Mouse (Mus musculus) intestine, postnatal 0 days (tissue): ENCODE data around the gene Ntn1. TPM values are rescaled to one million over a fixed set of nuclear protein-coding genes. Genes with fewer than 3 reads are reported as not detected.
A peak's percentile ranks its signal among the peaks of the same experiment; 100 is the strongest.

ENCODE experiments used
- ATAC-seq: fragments of 200-750 bp; cut with Nextera tagmentation; 2 replicates; pipeline ENCODE4 v1.8.0; 2017; ENCODE audit warnings: mild to moderate bottlenecking, moderate TSS enrichment, moderate library complexity
- H3K27ac ChIP-seq: fragments of 300-500 bp; sonication (generic); 2 replicates; pipeline ENCODE4 v1.5.1; 2014; ENCODE audit warnings: mild to moderate bottlenecking, low read depth, low read length, moderate library complexity
- H3K27me3 ChIP-seq: fragments of 300-500 bp; sonication (generic); replicated peaks from 2 replicates; pipeline ENCODE4 v1.6.1; 2014; ENCODE audit warnings: low read length, mixed read lengths; ENCODE audit not compliant: control insufficient read depth, insufficient read depth
- H3K36me3 ChIP-seq: fragments of 300-500 bp; sonication (generic); 2 replicates; pipeline ENCODE4 v1.6.1; 2014; ENCODE audit warnings: mild to moderate bottlenecking, moderate library complexity; ENCODE audit not compliant: control insufficient read depth, insufficient read depth
- H3K4me1 ChIP-seq: fragments of 300-500 bp; sonication (generic); replicated peaks from 2 replicates; pipeline ENCODE4 v1.6.1; 2014; ENCODE audit warnings: antibody characterized with exemption, low read length, mixed read lengths; ENCODE audit not compliant: control insufficient read depth, insufficient read depth
- H3K4me2 ChIP-seq: fragments of 300-500 bp; sonication (generic); replicated peaks from 2 replicates; pipeline ENCODE4 v1.6.1; 2014; ENCODE audit warnings: low read depth, mild to moderate bottlenecking, moderate library complexity
- H3K4me3 ChIP-seq: fragments of 300-500 bp; sonication (generic); 2 replicates; pipeline ENCODE4 v1.5.1; 2014; ENCODE audit warnings: low read depth, low read length
- H3K9ac ChIP-seq: fragments of 300-500 bp; sonication (generic); 2 replicates; pipeline ENCODE4 v1.6.1; 2014; ENCODE audit warnings: mild to moderate bottlenecking, low read depth, low read length
- H3K9me3 ChIP-seq: fragments of 300-500 bp; sonication (generic); 2 replicates; pipeline ENCODE4 v1.6.1; 2016; ENCODE audit warnings: mixed run types; ENCODE audit not compliant: control insufficient read depth
- CTCF ChIP-seq: sonication (generic); IDR thresholded peaks from 2 replicates; pipeline ENCODE4 v1.5.1; 2016; ENCODE audit warnings: low read depth, mild to moderate bottlenecking, control low read depth, antibody characterized with exemption, moderate library complexity
- WGBS: fragments of 180-500 bp; shearing (Covaris S2); extraction: QIAGEN DNeasy Blood & Tissue Kit; methylation state at CpG from one replicate; pipeline ENCODE4 v1.1.7; 2014; 5-methylcytosine and 5-hydroxymethylcytosine counted together
- polyA plus RNA-seq: library from polyadenylated mRNA; unstranded; fragments of >200 nt; fragmentation: Nextera tagmentation; extraction: Ambion mirVana; gene quantifications from 2 replicates; pipeline ENCODE4 v1.2.1, GENCODE M21; 2015

The Ntn1 gene
- polyA plus RNA-seq, 1 experiment from 2014 or later, result 8.8 TPM

DNA sequence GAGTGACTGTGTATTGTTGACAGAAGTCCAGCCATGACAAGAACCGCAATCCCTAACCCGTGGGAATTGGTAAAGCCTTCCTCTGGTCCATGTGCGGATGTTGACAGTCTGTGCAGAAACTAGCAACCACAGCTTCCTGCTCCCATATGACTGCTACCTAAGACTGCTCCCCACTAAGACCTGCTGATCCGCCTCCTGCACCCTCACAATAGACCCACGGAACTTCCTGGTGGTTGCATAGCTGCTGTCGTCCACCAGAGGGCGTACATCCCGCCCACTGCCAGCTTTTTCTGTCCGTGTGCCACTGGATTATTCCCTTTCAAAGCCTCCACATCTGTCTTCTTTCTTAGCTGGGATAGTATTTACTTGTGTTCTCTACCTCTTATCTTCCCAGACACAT is 17.2 kb upstream of the Ntn1 start:
- peaks cover 5% of the 10 kb centered on the region; the same call in 1 of the 2 replicates for H3K9me3 ChIP-seq
- ATAC-seq, result no peak
- H3K27ac ChIP-seq, result no peak overlapping the region
- no peak overlapping the region for H3K4me3 ChIP-seq
- no peaks in the 10 kb centered on the region for H3K27me3 ChIP-seq
- no peaks in the 10 kb centered on the region for H3K36me3 ChIP-seq
- no peaks in the 10 kb centered on the region for H3K4me1 ChIP-seq
- 43% methylated on average over 9 of the region's 9 CpGs for WGBS
- no peak overlapping the region for H3K4me2 ChIP-seq
- no peak overlapping the region for H3K9ac ChIP-seq
- TF ChIP-seq CTCF, result peak; percentile 81

DNA sequence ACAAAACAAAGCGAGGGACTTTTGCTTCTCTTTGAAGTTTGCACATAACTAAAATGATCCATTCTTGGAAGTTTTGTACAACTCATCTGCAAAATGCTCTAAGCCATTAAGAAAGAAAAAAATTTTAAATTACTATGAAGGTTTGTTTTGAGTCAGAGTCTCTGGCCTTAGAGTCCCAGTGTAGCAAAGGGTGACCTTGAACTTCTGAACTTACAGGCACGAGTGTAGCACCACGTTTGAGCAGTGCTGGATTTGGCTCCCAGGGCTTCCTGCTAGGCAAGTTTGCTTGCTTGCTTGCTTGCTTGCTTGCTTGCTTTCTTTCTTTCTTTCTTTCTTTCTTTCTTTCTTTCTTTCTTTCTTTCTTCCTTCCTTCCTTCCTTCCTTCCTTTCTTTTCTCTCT is 16.4 kb upstream of the Ntn1 start:
- Histone ChIP-seq H3K4me3 (no peak overlapping the region), H3K36me3 (no peaks in the 10 kb centered on the region), H3K27ac (no peak overlapping the region), H3K9me3 (peaks cover 5% of the 10 kb centered on the region; the same call in 1 of the 2 replicates), H3K27me3 (no peaks in the 10 kb centered on the region), H3K4me1 (no peaks in the 10 kb centered on the region), H3K4me2 (no peak overlapping the region), H3K9ac (no peak overlapping the region)
- no peak for ATAC-seq
- WGBS, result 45% methylated on average over 3 of the region's 3 CpGs
- TF ChIP-seq CTCF, result no peak

DNA sequence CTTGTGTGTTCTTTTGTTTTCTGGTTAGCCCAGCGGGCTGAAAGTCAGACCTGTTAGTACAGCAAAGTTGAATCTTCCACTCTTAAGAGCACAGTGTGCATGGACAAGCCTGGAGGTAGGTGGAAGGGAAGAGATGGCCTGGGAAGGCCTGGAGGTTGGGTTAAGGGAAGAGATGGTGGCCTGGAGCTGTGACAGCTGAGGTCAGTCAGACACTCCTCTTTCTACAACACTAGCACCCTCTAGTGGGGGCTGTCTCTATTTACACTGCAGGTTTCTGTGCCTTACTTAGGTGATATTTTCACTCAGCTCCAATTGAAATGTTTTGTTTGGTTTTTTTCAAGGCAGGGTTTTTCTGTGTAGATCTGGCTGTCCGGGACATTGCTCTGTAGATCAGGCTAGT is 7.5 kb upstream of the Ntn1 start:
- Histone ChIP-seq H3K36me3 (no peaks in the 10 kb centered on the region), H3K27ac (no peak overlapping the region), H3K4me3 (no peak overlapping the region), H3K9me3 (no peaks in the 10 kb centered on the region), H3K9ac (no peak overlapping the region), H3K4me1 (no peaks in the 10 kb centered on the region), H3K4me2 (no peak overlapping the region), H3K27me3 (no peaks in the 10 kb centered on the region)
- 51% methylated on average over 2 of the region's 2 CpGs for WGBS
- 0 out of 2 replicates have a peak, but pooled peaks have one; percentile 22 for ATAC-seq
- TF ChIP-seq CTCF, result peak; percentile 95

DNA sequence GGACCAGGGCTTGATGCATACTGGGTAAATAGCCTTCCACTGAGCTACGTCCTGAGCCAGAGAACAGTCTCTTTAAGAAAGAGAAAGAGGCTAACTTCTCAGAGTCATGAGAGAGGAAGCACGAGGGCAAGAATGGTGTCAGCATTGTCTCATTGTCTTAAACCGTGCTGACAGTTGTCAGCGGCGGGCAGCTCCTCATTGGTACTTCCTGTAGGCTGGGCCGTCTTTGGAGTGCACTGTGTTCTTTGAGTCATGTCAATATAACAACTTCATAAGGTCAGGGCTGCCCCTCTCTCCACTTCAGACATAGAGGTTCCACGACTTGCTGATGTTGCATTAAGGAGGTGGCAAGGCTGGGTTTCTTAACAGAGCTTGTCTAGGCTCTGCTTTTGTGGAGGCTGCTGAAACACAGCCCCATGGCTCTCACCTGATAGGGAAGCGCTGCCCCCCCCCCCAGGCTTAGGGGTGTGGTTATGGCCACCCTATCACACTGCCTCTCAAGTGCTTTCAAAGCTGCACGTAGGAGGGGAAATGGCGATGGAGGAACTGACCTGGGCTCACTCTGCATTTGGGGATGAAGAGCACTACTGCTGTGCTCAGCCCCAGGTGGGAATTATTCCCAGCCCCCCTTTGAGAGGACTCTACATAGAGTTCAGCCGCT is 6.8 kb upstream of the Ntn1 start:
- Histone ChIP-seq H3K27me3 (0 out of 2 replicates have a peak, but pooled peaks cover 2% of the 10 kb centered on the region), H3K4me3 (no peak overlapping the region), H3K4me1 (no peaks in the 10 kb centered on the region), H3K4me2 (no peak overlapping the region), H3K36me3 (no peaks in the 10 kb centered on the region), H3K9me3 (no peaks in the 10 kb centered on the region), H3K27ac (no peak overlapping the region), H3K9ac (no peak overlapping the region)
- WGBS, result 69% methylated on average over 10 of the region's 11 CpGs
- TF ChIP-seq CTCF, result no peak
- ATAC-seq, result no peak

DNA sequence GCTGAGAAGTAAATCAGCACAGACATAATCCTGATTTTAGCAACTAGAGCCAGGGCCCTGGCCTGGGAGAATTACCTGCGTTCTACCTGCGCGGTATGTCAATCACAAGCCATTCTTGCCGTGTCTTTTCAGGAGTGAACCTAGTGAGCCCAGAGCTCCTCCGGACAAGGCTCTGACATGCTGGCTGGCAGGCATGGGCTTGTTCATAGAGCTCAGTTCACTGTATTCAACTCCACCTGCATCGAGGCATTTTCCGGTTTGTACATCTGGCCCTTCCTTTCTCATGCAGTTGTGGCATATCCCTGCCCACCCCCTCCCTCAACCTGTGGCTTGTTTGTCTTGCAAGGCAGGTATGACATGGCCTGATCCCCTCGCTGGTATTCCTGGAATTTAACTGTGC is 5.0 kb upstream of the Ntn1 start:
- Histone ChIP-seq H3K27ac (no peak overlapping the region), H3K4me3 (no peak overlapping the region), H3K4me1 (no peaks in the 10 kb centered on the region), H3K9ac (no peak overlapping the region), H3K4me2 (no peak overlapping the region), H3K27me3 (peaks cover 11% of the 10 kb centered on the region), H3K9me3 (no peaks in the 10 kb centered on the region), H3K36me3 (no peaks in the 10 kb centered on the region)
- ATAC-seq, result no peak
- 79% methylated on average over 8 of the region's 8 CpGs for WGBS
- TF ChIP-seq CTCF, result no peak

DNA sequence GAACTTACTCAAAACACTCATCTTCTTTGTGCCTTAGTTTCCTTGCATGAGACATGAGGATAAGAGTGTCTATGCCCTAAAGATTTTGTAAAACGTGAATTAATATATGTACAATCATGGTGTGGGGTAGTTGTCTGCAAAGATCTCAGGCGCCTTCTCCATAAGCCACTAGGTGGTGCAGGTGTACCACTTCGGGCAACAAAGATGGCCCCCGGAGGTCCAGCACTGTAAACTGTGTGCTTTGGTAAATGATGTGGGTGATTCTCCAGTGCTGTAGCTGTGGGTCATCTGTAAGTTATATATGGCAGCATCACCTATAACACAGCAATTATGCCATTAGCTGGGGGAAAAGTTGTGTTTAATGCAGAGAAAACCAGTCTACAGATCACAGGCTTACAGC is 3.6 kb upstream of the Ntn1 start:
- 60% methylated on average over 4 of the region's 4 CpGs for WGBS
- H3K9ac ChIP-seq, result no peak overlapping the region
- TF ChIP-seq CTCF, result peak; percentile 58
- H3K4me2 ChIP-seq, result no peak overlapping the region
- H3K27me3 ChIP-seq, result peaks cover 25% of the 10 kb centered on the region
- no peak overlapping the region for H3K27ac ChIP-seq
- no peaks in the 10 kb centered on the region for H3K9me3 ChIP-seq
- no peak overlapping the region for H3K4me3 ChIP-seq
- no peak for ATAC-seq
- no peaks in the 10 kb centered on the region for H3K4me1 ChIP-seq
- no peaks in the 10 kb centered on the region for H3K36me3 ChIP-seq
